10 mouse cellular contexts compared by ENCODE assay signal in the genomic region with DNA sequence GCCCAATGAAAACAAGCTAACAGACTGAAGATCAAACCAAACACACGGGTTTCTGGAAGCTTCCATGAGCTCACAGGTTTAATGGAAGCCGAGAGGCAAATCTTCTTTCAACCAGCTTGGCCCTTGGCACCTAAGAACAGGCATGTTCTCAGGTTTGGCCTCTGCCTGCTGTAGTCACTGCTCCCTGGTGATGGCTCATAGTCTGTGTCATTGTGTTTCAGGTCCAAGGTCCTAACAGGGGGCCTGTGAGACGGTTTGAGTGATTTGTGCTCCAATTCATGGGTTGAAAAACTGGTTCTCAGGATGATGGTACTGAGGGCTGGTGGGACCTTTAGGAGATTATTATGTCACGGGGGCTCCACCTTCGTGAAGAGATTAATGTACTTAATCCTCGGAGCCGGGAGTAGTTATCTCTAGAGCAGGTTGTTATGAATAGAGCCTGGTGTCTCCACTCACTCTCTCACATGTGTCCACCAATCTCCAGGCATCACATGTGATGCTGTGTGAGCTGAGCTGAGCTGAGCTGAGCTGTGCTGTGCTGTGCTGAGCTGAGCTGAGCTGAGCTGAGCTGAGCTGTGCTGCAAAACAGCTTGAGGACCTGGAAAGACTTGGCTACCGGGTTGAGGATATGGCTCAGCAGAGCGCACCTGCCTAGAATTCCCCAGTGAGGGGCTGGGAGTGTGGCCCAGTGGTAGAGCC. TPM values are rescaled to one million over a fixed set of nuclear protein-coding genes. Genes with fewer than 3 reads are reported as not detected.
A peak's percentile ranks its signal among the peaks of the same experiment; 100 is the strongest.
DNase-seq lines count a peak whose midpoint lies in the region; ATAC-seq lines count a peak whose summit lies in the region.
"Had no signal": no experiment of that assay in that cellular context is flagged by ENCODE, and none has a peak within 500 bp of the region (broad histone marks: within the 10 kb centered on the region; RNA-seq: fewer than 3 reads in every experiment).

No protein-coding gene starts in this region.

- H3K4me1 ChIP-seq in heart, embryonic 10.5 days = peaks cover 21% of the 10 kb centered on the region
- peaks cover 4% of the 10 kb centered on the region for H3K4me1 ChIP-seq in liver, embryonic 12.5 days
- peaks cover 4% of the 10 kb centered on the region for H3K4me1 ChIP-seq in liver, embryonic 11.5 days (replicated peaks; ENCODE audit: control insufficient read depth, insufficient read depth, low read length)
- peaks cover 26% of the 10 kb centered on the region for H3K4me1 ChIP-seq in embryonic facial prominence, embryonic 14.5 days (ENCODE audit: control insufficient read depth, insufficient read depth, low read length)

- ATAC-seq in liver, embryonic 12.5 days = peak; percentile 37; the same call in 1 of the 2 replicates
- ATAC-seq in liver, embryonic 11.5 days (replicated peaks; ENCODE audit: low FRiP score) = no peak; the same call in 1 of the 2 replicates
- ATAC-seq in embryonic facial prominence, embryonic 14.5 days (ENCODE audit: low read depth) = no peak
- ATAC-seq in megakaryocyte-erythroid progenitor cell, adult 5-6 weeks (replicated peaks; ENCODE audit: low FRiP score, low TSS enrichment, poor library complexity, severe bottlenecking) = 0 out of 2 replicates have a peak, but pooled peaks have one; percentile 35

- H3K27ac ChIP-seq in heart, embryonic 10.5 days = 0 out of 2 replicates have a peak overlapping the region, but pooled peaks have one; percentile 31
- peak overlapping the region; percentile 39 for H3K27ac ChIP-seq in liver, embryonic 12.5 days
- H3K27ac ChIP-seq in liver, embryonic 11.5 days (ENCODE audit: low read depth, low read length) = no peak overlapping the region
- peak overlapping the region; percentile 72 for H3K27ac ChIP-seq in embryonic facial prominence, embryonic 14.5 days (replicated peaks; ENCODE audit: low read depth, low read length)

- no peak for DNase-seq in heart, embryonic 10.5 days (ENCODE audit: low spot score)
- no peak for DNase-seq in heart, postnatal 4 days
- no peak for DNase-seq in liver, embryonic 11.5 days (ENCODE audit: low spot score)
- DNase-seq in embryonic facial prominence, embryonic 14.5 days (ENCODE audit: low spot score) = no peak
- no peak for DNase-seq in thymus, postnatal 36 days
- DNase-seq in frontal cortex, postnatal 10 days (ENCODE audit: low spot score in 2 of 2) = no peak
- DNase-seq: cerebellum, adult 8-10 months; thymus, adult 18-20 months had no signal

- H3K9ac ChIP-seq in liver, embryonic 12.5 days = no peak overlapping the region
- no peak overlapping the region for H3K9ac ChIP-seq in liver, embryonic 11.5 days (ENCODE audit: low read depth, low read length)
- no peak overlapping the region for H3K9ac ChIP-seq in embryonic facial prominence, embryonic 14.5 days (ENCODE audit: low read depth, low read length)

- 64% methylated on average over 9 of the region's 9 CpGs for WGBS in heart, embryonic 10.5 days
- 58% methylated on average over 9 of the region's 9 CpGs for WGBS in liver, embryonic 12.5 days (ENCODE audit: insufficient replicate concordance)
- WGBS in liver, embryonic 11.5 days = 74% methylated on average over 9 of the region's 9 CpGs
- WGBS in embryonic facial prominence, embryonic 14.5 days = 71% methylated on average over 9 of the region's 9 CpGs

- H3K9me3 ChIP-seq in heart, embryonic 10.5 days = no peaks in the 10 kb centered on the region
- H3K9me3 ChIP-seq in liver, embryonic 12.5 days (replicated peaks) = no peaks in the 10 kb centered on the region
- H3K9me3 ChIP-seq in liver, embryonic 11.5 days (ENCODE audit: control insufficient read depth, low read length) = no peaks in the 10 kb centered on the region
- H3K9me3 ChIP-seq in embryonic facial prominence, embryonic 14.5 days (ENCODE audit: control insufficient read depth, low read length) = no peaks in the 10 kb centered on the region

- peaks cover 12% of the 10 kb centered on the region for H3K27me3 ChIP-seq in heart, embryonic 10.5 days (ENCODE audit: insufficient read depth, poor library complexity, severe bottlenecking)
- H3K27me3 ChIP-seq in liver, embryonic 12.5 days (replicated peaks) = peaks cover 11% of the 10 kb centered on the region
- no peaks in the 10 kb centered on the region for H3K27me3 ChIP-seq in liver, embryonic 11.5 days (replicated peaks; ENCODE audit: control insufficient read depth, insufficient read depth, low read length)
- H3K27me3 ChIP-seq in embryonic facial prominence, embryonic 14.5 days (replicated peaks; ENCODE audit: control insufficient read depth, insufficient read depth, low read length) = no peaks in the 10 kb centered on the region

- peak overlapping the region; percentile 39 for H3K4me2 ChIP-seq in liver, embryonic 12.5 days
- H3K4me2 ChIP-seq in liver, embryonic 11.5 days = no peak overlapping the region; the same call in 1 of the 2 replicates
- peak overlapping the region; percentile 37; the same call in 1 of the 2 replicates for H3K4me2 ChIP-seq in embryonic facial prominence, embryonic 14.5 days (ENCODE audit: low read depth, low read length)

- H3K4me3 ChIP-seq in heart, embryonic 10.5 days = no peak overlapping the region
- no peak overlapping the region for H3K4me3 ChIP-seq in liver, embryonic 12.5 days
- H3K4me3 ChIP-seq in liver, embryonic 11.5 days (ENCODE audit: low read depth, low read length) = no peak overlapping the region
- no peak overlapping the region for H3K4me3 ChIP-seq in embryonic facial prominence, embryonic 14.5 days (ENCODE audit: low read depth, low read length)

- H3K36me3 ChIP-seq in heart, embryonic 10.5 days = no peaks in the 10 kb centered on the region
- no peaks in the 10 kb centered on the region for H3K36me3 ChIP-seq in liver, embryonic 12.5 days
- no peaks in the 10 kb centered on the region for H3K36me3 ChIP-seq in liver, embryonic 11.5 days (ENCODE audit: control insufficient read depth, insufficient read depth, low read length)
- no peaks in the 10 kb centered on the region for H3K36me3 ChIP-seq in embryonic facial prominence, embryonic 14.5 days (ENCODE audit: control insufficient read depth, insufficient read depth, low read length)

RNA-seq across cellular contexts. Expression of gene Cebpg, which starts 25.2 kb away (rescaled TPM):
- 17.5 and 29.3 TPM in 2 replicates for polyA plus RNA-seq in heart, embryonic 10.5 days (2016; fragmentation: Nextera tagmentation; extraction: Ambion mirVana)
- total RNA-seq in heart, postnatal 4 days (2021) = 10 to 100 TPM; 17.4 to 19.3 TPM
- 27.9 and 28.0 TPM in 2 replicates for polyA plus RNA-seq in liver, embryonic 12.5 days (2016; fragmentation: Nextera tagmentation; extraction: Ambion mirVana)
- 25.6 and 26.2 TPM in 2 replicates for polyA plus RNA-seq in liver, embryonic 11.5 days (2014; fragmentation: Nextera tagmentation; extraction: Ambion mirVana)
- 39.3 and 44.3 TPM in 2 replicates for polyA plus RNA-seq in embryonic facial prominence, embryonic 14.5 days (2014; fragmentation: Nextera tagmentation; extraction: Ambion mirVana)
- total RNA-seq in megakaryocyte-erythroid progenitor cell, adult 5-6 weeks (2014; fragmentation: Nextera tagmentation) = 20.7 and 21.9 TPM in 2 replicates
- 30.2 and 54.0 TPM in 2 replicates for total RNA-seq in megakaryocyte-erythroid progenitor cell, adult 5-6 weeks (2017)

RNA-seq across cellular contexts. Expression of gene Cebpa, which starts 37.5 kb away (rescaled TPM):
- 0.14 and 2.7 TPM in 2 replicates for polyA plus RNA-seq in heart, embryonic 10.5 days (2016; fragmentation: Nextera tagmentation; extraction: Ambion mirVana)
- 1 to 10 TPM; 3.2 to 4.0 TPM for total RNA-seq in heart, postnatal 4 days (2021)
- polyA plus RNA-seq in liver, embryonic 12.5 days (2016; fragmentation: Nextera tagmentation; extraction: Ambion mirVana) = 11.5 and 11.6 TPM in 2 replicates
- 6.9 and 8.2 TPM in 2 replicates for polyA plus RNA-seq in liver, embryonic 11.5 days (2014; fragmentation: Nextera tagmentation; extraction: Ambion mirVana)
- 8.7 and 10.9 TPM in 2 replicates for polyA plus RNA-seq in embryonic facial prominence, embryonic 14.5 days (2014; fragmentation: Nextera tagmentation; extraction: Ambion mirVana)
- total RNA-seq in megakaryocyte-erythroid progenitor cell, adult 5-6 weeks (2014; fragmentation: Nextera tagmentation) = 0.37 and 1.6 TPM in 2 replicates
- 1.9 TPM in 1 of 2 replicates, not detected in the other for total RNA-seq in megakaryocyte-erythroid progenitor cell, adult 5-6 weeks (2017)

Comparison
In these comparisons a context has a peak if more than half of its experiments do, and no peak if none do; other contexts are left out.
1. ATAC-seq: peak in liver, embryonic 12.5 days (single experiment) and megakaryocyte-erythroid progenitor cell, adult 5-6 weeks (single experiment); none in liver, embryonic 11.5 days (single experiment) and embryonic facial prominence, embryonic 14.5 days (single experiment).